8 mouse cellular contexts compared by ENCODE assay signal in genomic region chr11:88187417-88188133, GRCm38 (mm10). TPM values are rescaled to one million over a fixed set of nuclear protein-coding genes. Genes with fewer than 3 reads are reported as not detected.
DNase-seq lines count a peak whose midpoint lies in the region; ATAC-seq and TF ChIP-seq lines count a peak whose summit lies in the region.

No protein-coding gene starts in this region.

- peak; percentile 85 to 93 for ATAC-seq in hematopoietic stem cell, adult 5-6 weeks (replicated peaks in 1 of 2; ENCODE audit: insufficient read depth in 1 of 2, low FRiP score in 2 of 2, low TSS enrichment in 1 of 2, low read depth in 1 of 2, poor library complexity in 2 of 2, severe bottlenecking in 2 of 2)
- peak; percentile 92 for ATAC-seq in lung, embryonic 15.5 days (ENCODE audit: borderline replicate concordance, extremely low read depth, low FRiP score, low TSS enrichment)

- no peak for TF ChIP-seq POLR2A in olfactory bulb, adult 2 months (IDR thresholded peaks at IDR 0.05; ENCODE audit: insufficient read depth, low read depth, low read length)

- H3K36me3 ChIP-seq in ES-E14 (ENCODE audit: control insufficient read depth, insufficient read depth, low read length, poor library complexity, severe bottlenecking) = peaks cover 5% of the 10 kb centered on the region; the same call in 1 of the 2 replicates
- 0 out of 2 replicates have a peak, but pooled peaks cover 3% of the 10 kb centered on the region for H3K36me3 ChIP-seq in lung, embryonic 15.5 days

- peak overlapping the region; percentile 14; the same call in 1 of the 2 replicates for H3K27ac ChIP-seq in ES-E14 (ENCODE audit: insufficient read depth, low read depth, low read length, poor library complexity, severe bottlenecking)
- H3K27ac ChIP-seq in lung, embryonic 15.5 days = peak overlapping the region; percentile 67
- peak overlapping the region; percentile 32 for H3K27ac ChIP-seq in olfactory bulb, adult 2 months (ENCODE audit: insufficient read depth, low read depth, low read length)

- H3K4me1 ChIP-seq in ES-E14 (ENCODE audit: control insufficient read depth in 2 of 2, insufficient read depth in 2 of 2, low read length in 2 of 2, poor library complexity in 1 of 2) = peaks cover 2 to 20% of the 10 kb centered on the region in 2 experiments; a peak in 2 of 4 replicates
- peaks cover 23% of the 10 kb centered on the region for H3K4me1 ChIP-seq in lung, embryonic 15.5 days
- peaks cover 25% of the 10 kb centered on the region for H3K4me1 ChIP-seq in olfactory bulb, adult 2 months (ENCODE audit: control insufficient read depth, insufficient read depth, low read length)

- in situ Hi-C loops in ES-E14 (cut with MboI; ENCODE audit: low sequenced_read_pairs in 2 of 2, unreplicated experiment in 2 of 2) = loop anchor here in 1 of 2 experiments (5.0 kb wide), 1 partner anchor 130 kb away; no protein-coding TSS in a partner anchor

- H3K9me3 ChIP-seq in ES-E14 (ENCODE audit: control insufficient read depth, insufficient read depth, low read depth, low read length) = no peaks in the 10 kb centered on the region
- H3K9me3 ChIP-seq in lung, embryonic 15.5 days = no peaks in the 10 kb centered on the region

- TF ChIP-seq CTCF in olfactory bulb, adult 2 months (IDR thresholded peaks at IDR 0.05; ENCODE audit: insufficient read depth, low read depth, low read length) = peak; percentile 80

- H3K27me3 ChIP-seq in lung, embryonic 15.5 days = peaks cover 18% of the 10 kb centered on the region

- peak overlapping the region; percentile 60 for H3K9ac ChIP-seq in ES-E14 (ENCODE audit: insufficient read depth, low read depth, low read length, poor library complexity, severe bottlenecking)
- peak overlapping the region; percentile 21; the same call in 1 of the 2 replicates for H3K9ac ChIP-seq in lung, embryonic 15.5 days

- peak overlapping the region; percentile 52 for H3K4me2 ChIP-seq in lung, embryonic 15.5 days

- H3K4me3 ChIP-seq in ES-E14 (ENCODE audit: insufficient read depth in 1 of 2, low read depth in 1 of 2, low read length in 2 of 2, poor library complexity in 1 of 2, severe bottlenecking in 1 of 2) = peak overlapping the region in 1 of 2 experiments; percentile 43; a peak in 2 of 4 replicates
- H3K4me3 ChIP-seq in lung, embryonic 15.5 days = peak overlapping the region; percentile 17
- H3K4me3 ChIP-seq in olfactory bulb, adult 2 months (ENCODE audit: insufficient read depth, low read depth, low read length) = peak overlapping the region; percentile 31

- no peak for DNase-seq in ES-E14 (ENCODE audit: low read depth, low spot score)
- peak; percentile 93 for DNase-seq in cerebellum, adult 11-12 months
- peak; percentile 83 for DNase-seq in forelimb bud, embryonic 11.5 days (ENCODE audit: low read depth, low spot score)
- DNase-seq in layer of hippocampus, adult 9-10 months (ENCODE audit: low spot score) = peak; percentile 68
- peak; percentile 70 to 74 for DNase-seq in thymus, adult 18-20 months

- 9% methylated on average over 25 of the region's 25 CpGs for WGBS in lung, embryonic 15.5 days
- WGBS in olfactory bulb, adult 2 months = 5% methylated on average over 25 of the region's 25 CpGs

TF ChIP-seq in ES-E14, 5 proteins besides CTCF, POLR2A, EP300 and RAD21:
- TF ChIP-seq CHD2 (IDR thresholded peaks at IDR 0.05; ENCODE audit: low read depth, low read length) = no peak
- TF ChIP-seq ZNF384 (IDR thresholded peaks at IDR 0.05; ENCODE audit: low read depth, low read length) = peak; percentile 92
- peak; percentile 74; the same call in 1 of the 2 replicates for TF ChIP-seq ZC3H11A (IDR thresholded peaks at IDR 0.05; ENCODE audit: borderline replicate concordance, low read depth, low read length)
- TF ChIP-seq MAFK (IDR thresholded peaks at IDR 0.05; ENCODE audit: insufficient read depth, low read depth, low read length) = peak; percentile 61; the same call in 1 of the 2 replicates
- TF ChIP-seq HCFC1 (IDR thresholded peaks at IDR 0.05; ENCODE audit: borderline replicate concordance, insufficient read depth, low read length) = peak; percentile 58; the same call in 1 of the 2 replicates

RNA-seq across cellular contexts. Expression of gene Mrps23, which starts 16.6 kb away (rescaled TPM):
- total RNA-seq in ES-E14 (2012; rRNA removed) = 94.7 and 139 TPM in 2 replicates
- 65.5 and 71.2 TPM in 2 replicates for total RNA-seq in hematopoietic stem cell, adult 5-6 weeks (2017)
- polyA plus RNA-seq in lung, embryonic 15.5 days (2015; fragmentation: Nextera tagmentation; extraction: Ambion mirVana) = 57.4 and 59.4 TPM in 2 replicates
- polyA plus RNA-seq in olfactory bulb, adult 2 months (2012; ENCODE audit: insufficient read depth, insufficient read length, low replicate concordance, missing spikeins) = not detected in 2 replicates

Comparison
In these comparisons a context has a peak if more than half of its experiments do, and no peak if none do; other contexts are left out.
1. H3K27ac ChIP-seq: peak in every context shown above with its lines; median percentile 67 in lung, embryonic 15.5 days; 32 in olfactory bulb, adult 2 months; 14 in ES-E14.